Mouse (Mus musculus): ENCODE measurements around the gene Pus1.

The Pus1 gene

DNA sequence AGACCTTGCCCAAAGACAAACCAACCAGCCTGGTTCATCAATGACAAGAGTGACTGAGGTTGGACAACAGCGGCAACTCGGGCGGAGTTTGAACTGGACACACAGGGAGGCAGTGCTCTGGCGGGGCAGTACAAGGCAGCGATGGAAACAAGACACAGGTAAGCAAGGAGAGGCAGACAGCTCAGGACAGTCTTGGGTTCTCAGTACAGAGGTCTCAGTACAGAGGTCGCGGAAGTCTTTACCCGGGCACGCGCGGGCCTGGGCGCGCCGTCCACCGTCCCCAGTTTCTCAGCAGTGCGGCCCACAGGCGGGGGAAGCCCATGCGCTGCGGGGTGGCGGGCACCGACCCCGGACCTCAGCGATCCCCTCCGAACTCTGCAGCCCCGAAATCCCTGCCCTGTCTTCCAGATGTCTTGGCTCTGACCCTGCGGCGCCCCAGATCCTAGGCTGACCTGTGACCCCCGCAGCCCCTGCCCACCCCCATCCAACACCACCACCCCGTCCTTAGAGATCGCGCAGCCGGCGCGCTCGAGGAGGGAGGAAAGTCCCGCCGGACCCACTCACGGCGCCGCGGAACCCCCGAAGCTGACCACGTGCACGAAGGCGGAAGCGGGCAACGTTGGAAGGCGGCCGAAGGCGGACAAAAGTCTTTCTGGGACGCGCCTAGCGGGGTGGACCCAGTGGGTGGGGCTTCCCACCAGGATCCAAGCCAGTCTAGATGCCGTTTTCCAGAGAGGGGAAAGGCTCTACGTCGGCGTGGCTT is at the start of gene Pus1:
Gene Pus1 (minus strand): TSS at position 662 of the 763 bp plus-strand sequence.
- DNase-seq (ENCODE audit: low read depth): peak; percentile 81

DNA sequence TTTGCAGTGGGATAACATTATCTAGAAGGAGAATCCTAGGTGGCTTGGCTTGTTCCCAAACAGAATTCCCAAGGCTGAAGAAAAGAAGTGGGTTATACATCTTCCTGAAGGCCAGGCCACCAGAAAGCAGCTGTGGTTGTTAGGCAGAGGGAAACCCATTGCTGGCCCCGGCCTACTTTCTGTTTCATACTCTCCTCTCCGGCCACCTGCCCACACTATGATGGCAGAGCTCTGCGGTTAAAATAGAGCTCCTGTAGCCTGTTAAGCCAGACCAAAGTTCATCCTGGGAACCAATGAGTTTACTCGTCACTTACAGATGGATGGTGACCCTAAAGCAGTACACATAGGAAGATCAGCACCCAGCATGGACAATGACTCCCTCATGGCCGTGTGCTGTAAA is 47.1 kb upstream of the Pus1 start:
- no peak for DNase-seq (ENCODE audit: low read depth)

- DNase-seq (ENCODE audit: low read depth): no peak
Measured at GRCm38 (mm10) chr5:110826781-110827495, 46.5 kb upstream of the Pus1 start.

DNA sequence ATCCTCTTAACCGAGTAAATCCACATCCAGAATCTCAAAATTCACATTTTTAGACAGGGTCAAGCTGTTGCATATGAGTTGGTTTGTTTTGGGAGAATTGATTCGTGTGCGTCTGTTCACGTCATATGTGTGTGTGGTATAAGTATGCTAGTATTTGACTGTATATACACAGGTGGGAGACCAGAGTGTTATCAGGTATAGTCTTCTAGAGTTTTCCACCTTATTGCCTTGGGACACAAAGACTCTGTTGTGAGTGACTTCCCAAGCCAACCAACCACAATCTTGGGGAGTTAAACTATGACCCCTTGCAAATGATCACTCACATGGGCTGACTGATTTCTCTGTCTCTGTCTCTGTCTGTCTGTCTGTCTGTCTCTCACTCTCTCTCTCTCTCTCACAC is 44.0 kb upstream of the Pus1 start:
- DNase-seq (ENCODE audit: low read depth): no peak

GRCm38 (mm10) chr5:110809667-110810325 is 29.3 kb upstream of the Pus1 start, which contains the start of gene Ulk1:
TSS of gene Ulk1 (minus strand) at chr5:110810097.
- DNase-seq (ENCODE audit: low read depth): peak; percentile 99

DNA sequence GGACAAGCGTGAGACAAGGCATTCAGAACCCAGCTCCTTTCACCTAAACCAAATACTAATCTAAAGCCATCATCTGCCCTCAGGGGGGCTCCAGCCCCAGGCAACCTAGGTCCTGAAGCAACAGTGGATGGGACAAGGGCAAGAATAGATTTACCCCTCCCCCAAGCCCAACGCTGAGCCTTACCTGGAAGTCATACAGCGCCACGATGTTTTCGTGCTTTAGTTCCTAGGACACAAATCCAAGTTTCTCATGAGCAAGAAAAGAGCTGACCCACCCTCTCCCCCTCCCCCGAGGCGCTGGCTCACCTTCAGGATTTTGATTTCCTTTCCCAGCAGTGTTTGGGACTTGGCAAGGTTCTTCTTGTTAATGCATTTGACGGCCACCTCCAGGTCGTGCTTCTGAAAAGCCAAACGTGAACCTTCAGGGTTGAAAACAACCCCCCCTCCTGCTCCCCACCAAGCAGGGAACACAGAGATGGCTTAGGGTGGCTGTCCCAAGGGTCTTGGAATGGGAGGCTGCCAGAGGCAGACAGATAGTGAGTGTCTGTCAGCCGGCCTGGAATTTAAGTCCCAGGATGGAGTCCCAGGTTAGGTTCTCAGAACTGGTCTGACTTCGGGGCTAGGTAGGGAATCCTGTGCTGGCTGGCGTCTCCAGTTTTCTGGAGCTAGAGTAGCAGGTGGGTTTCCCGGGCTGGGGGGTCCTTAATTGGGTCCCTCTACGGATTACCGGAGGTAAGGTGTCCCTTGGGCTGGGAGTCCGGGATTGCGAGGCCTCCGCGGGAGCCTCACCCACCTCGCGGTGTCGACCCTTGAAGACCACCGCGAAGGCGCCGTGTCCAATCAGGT is 28.6 kb upstream of the Pus1 start:
- DNase-seq (ENCODE audit: low read depth): no peak

- peak; percentile 71 for DNase-seq (ENCODE audit: low read depth)
Measured at GRCm38 (mm10) chr5:110808061-110808631, 27.7 kb upstream of the Pus1 start.

DNA sequence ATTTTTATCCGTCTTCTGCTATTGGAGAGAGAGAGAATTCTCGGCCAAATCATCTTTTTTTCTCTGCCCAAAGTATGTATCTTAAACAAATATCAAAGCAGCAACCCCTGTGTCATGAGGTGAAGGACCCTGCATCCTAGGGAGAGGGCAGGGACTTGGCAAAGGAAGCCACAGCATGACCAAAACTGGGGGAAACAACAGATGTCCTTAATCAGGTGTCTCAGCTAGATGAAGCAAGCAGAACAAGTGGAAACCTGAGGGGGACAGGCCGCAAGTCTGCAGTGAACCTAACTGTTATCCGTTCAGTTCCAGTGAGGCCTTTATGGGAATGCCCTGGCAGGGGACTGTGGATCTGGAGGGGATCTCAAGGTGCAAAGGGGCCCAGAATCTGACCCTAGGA is 27.0 kb upstream of the Pus1 start:
- no peak for DNase-seq (ENCODE audit: low read depth)

GRCm38 (mm10) chr5:110806676-110807075 is 26.2 kb upstream of the Pus1 start:
- DNase-seq (ENCODE audit: low read depth): no peak

DNA sequence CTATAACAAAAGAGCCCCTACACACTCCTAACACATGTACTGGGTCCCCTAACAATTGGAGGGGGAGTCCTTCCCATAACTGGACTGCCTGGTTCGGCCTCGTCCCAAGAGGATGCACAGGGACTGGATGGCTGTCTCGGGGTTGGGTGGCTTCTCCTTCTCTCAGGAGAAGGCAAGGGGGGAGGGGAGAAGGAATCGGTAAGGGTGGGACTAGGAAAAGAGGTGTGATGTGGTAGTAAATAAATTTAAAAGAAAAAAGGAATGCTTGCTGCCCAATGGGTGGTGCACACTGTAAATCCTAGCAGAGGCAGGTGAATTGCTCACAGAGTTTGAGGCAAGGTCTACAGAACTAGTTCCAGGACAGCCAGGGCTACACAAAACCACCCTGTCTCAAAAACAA is 25.7 kb upstream of the Pus1 start:
- no peak for DNase-seq (ENCODE audit: low read depth)

- no peak for DNase-seq (ENCODE audit: low read depth)
Measured at GRCm38 (mm10) chr5:110804012-110804743, 23.7 kb upstream of the Pus1 start.

DNA sequence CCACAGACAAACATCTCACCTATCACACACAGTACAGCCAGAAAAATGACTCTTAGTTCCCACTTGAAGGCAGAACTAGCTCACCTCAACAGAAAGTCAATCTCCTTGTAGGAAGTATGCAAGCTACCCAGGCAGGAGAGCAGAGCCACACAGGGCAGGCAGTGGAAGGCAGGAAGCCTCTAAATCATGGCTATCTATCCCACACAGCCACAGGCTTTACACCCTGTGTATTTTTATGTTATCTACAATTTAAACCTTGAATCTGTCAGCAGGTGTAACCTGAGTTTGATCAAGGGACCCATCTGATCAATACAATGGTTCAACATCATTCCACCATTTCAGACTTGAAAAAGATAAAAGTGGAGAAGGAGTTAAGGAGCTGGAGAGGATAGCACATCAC is 22.4 kb upstream of the Pus1 start:
- no peak for DNase-seq (ENCODE audit: low read depth)

GRCm38 (mm10) chr5:110802186-110802585 is 21.7 kb upstream of the Pus1 start:
- no peak for DNase-seq (ENCODE audit: low read depth)

- no peak for DNase-seq (ENCODE audit: low read depth)
Measured at GRCm38 (mm10) chr5:110801036-110801624, 20.7 kb upstream of the Pus1 start.

GRCm38 (mm10) chr5:110797696-110798095 is 17.2 kb upstream of the Pus1 start:
- DNase-seq (ENCODE audit: low read depth): no peak

GRCm38 (mm10) chr5:110794363-110794762 is 13.9 kb upstream of the Pus1 start:
- no peak for DNase-seq (ENCODE audit: low read depth)

DNA sequence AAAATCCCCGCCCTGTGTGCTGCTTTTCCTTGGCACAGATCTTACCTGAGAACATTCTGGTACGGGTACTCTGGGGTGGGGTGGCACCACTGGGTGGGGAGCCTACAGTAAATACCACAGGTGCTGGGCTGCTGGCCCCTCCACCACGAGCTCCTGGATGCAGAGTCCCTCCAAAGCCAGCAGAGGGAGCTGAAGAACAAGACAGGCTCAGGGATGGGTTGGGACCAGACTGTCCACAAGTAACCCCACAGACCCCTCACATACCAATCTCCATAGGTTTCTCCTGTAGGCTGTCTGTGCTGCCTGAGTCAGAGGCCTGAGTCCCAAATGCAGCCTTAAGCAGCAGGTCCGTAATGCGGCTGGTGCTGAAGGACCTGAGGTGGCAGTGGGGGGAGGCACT is 8.2 kb upstream of the Pus1 start:
- DNase-seq (ENCODE audit: low read depth): no peak

GRCm38 (mm10) chr5:110786081-110786835 is 5.8 kb upstream of the Pus1 start:
- DNase-seq (ENCODE audit: low read depth): no peak

- no peak for DNase-seq (ENCODE audit: low read depth)
Measured at GRCm38 (mm10) chr5:110783150-110783549, 2.7 kb upstream of the Pus1 start.
